Mouse (Mus musculus) heart, postnatal 0 days (tissue): ENCODE measurements at regions not wholly inside any gene's neighbourhood (a gene's known extent, or its start where the extent isn't known, plus 50 kb on each side); places are given as distances from the start of the nearest gene placed in this dataset.

Experiments
- ATAC-seq: fragments of 200-750 bp; cut with Nextera tagmentation; 2 replicates; pipeline ENCODE4 v1.8.0; 2017; ENCODE audit warnings: low read depth, moderate number of reproducible peaks, moderate library complexity; ENCODE audit not compliant: insufficient read depth
- DNase-seq: peaks from one replicate; pipeline ENCODE4 v3.0.0-alpha.2; 2016; ENCODE audit warnings: low spot score
- H3K27ac ChIP-seq: fragments of 300-500 bp; sonication (generic); 2 replicates; pipeline ENCODE4 v1.5.1; 2014; ENCODE audit warnings: low read depth, mild to moderate bottlenecking
- H3K27me3 ChIP-seq: fragments of 300-500 bp; sonication (generic); 2 replicates; pipeline ENCODE4 v1.6.1; 2014; ENCODE audit warnings: low read length, mixed read lengths; ENCODE audit not compliant: control insufficient read depth, insufficient read depth
- H3K36me3 ChIP-seq: fragments of 300-500 bp; sonication (generic); replicated peaks from 2 replicates; pipeline ENCODE4 v1.6.1; 2014; ENCODE audit warnings: low read length, mixed read lengths; ENCODE audit not compliant: control insufficient read depth, insufficient read depth
- H3K4me1 ChIP-seq: fragments of 300-500 bp; sonication (generic); 2 replicates; pipeline ENCODE4 v1.6.1; 2014; ENCODE audit warnings: antibody characterized with exemption; ENCODE audit not compliant: control insufficient read depth, insufficient read depth
- H3K4me2 ChIP-seq: fragments of 300-500 bp; sonication (generic); 2 replicates; pipeline ENCODE4 v1.6.1; 2014; ENCODE audit warnings: low read depth, mild to moderate bottlenecking, low read length, moderate library complexity
- H3K4me3 ChIP-seq: fragments of 300-500 bp; sonication (generic); 2 replicates; pipeline ENCODE4 v1.5.1; 2014; ENCODE audit warnings: low read depth, low read length
- H3K9ac ChIP-seq: fragments of 300-500 bp; sonication (generic); replicated peaks from 2 replicates; pipeline ENCODE4 v1.6.1; 2014; ENCODE audit warnings: low read depth, low read length, mixed read lengths
- H3K9me3 ChIP-seq: fragments of 300-500 bp; sonication (generic); replicated peaks from 2 replicates; pipeline ENCODE4 v1.6.1; 2016; ENCODE audit warnings: low read length; ENCODE audit not compliant: control insufficient read depth
- CTCF ChIP-seq: IDR thresholded peaks from 2 replicates; pipeline ENCODE4 v1.5.1; 2016; ENCODE audit warnings: antibody characterized with exemption, control low read depth, low read depth
- EP300 ChIP-seq: IDR thresholded peaks from 2 replicates; pipeline ENCODE4 v1.6.1; 2016; ENCODE audit warnings: antibody characterized with exemption, low read depth
- WGBS: fragments of 180-500 bp; shearing (Covaris S2); extraction: QIAGEN DNeasy Blood & Tissue Kit; methylation state at CpG from one replicate; pipeline ENCODE4 v1.1.7; 2014; 5-methylcytosine and 5-hydroxymethylcytosine counted together

DNA sequence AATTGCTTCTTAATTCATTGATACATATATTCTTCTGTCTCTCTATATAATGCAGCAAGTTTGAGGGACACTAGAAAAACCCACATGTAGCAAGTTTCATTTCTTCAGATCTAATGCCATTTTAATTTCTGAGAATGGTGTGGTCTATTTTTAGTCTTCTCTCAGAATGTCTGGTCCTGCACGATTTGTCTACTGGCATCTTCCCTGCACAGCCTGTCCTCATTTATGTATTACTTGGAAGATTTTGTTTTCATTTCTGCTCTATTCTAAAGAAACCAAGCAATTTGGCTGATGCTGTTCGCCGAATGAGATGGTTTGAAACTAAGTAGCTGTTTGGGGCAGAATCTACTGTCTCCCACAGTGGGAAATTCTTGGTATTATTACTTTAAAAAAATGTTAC lies 382.3 kb upstream of the N6amt1 start:
- Histone ChIP-seq H3K4me2 (no peak overlapping the region), H3K27me3 (no peaks in the 10 kb centered on the region), H3K9me3 (no peaks in the 10 kb centered on the region), H3K27ac (no peak overlapping the region), H3K36me3 (no peaks in the 10 kb centered on the region), H3K9ac (no peak overlapping the region), H3K4me1 (no peaks in the 10 kb centered on the region), H3K4me3 (no peak overlapping the region)
- WGBS: 63% methylated on average over 3 of the region's 3 CpGs
- TF ChIP-seq CTCF (no peak), EP300 (no peak)
- DNase-seq: no peak
- ATAC-seq: no peak

DNA sequence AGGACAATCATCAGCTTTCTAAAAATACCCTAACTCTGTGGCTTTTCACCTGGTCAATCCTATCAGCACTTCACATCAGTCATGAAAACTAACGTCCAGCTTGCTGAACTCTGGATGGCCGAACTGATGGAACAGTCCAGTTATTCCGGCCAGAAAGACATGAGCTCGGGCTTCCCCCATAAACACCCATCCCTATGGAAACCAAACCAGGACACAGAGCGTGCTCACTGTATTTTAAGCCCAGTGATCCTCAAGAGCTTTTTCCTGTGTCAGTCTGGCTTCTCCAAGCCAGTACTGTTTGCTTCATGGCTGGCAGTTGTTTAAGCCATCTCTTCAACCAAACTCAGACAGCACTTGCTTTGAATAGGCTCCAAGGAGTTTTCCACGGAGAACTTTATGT lies 404.3 kb upstream of the N6amt1 start:
- H3K4me2 ChIP-seq: no peak overlapping the region
- peaks cover 8% of the 10 kb centered on the region; the same call in 1 of the 2 replicates for H3K4me1 ChIP-seq
- H3K36me3 ChIP-seq: no peaks in the 10 kb centered on the region
- DNase-seq (no peak), ATAC-seq (no peak)
- H3K27me3 ChIP-seq: no peaks in the 10 kb centered on the region
- WGBS: 55% methylated on average over 6 of the region's 6 CpGs
- no peak for TF ChIP-seq CTCF
- TF ChIP-seq EP300: no peak
- H3K27ac ChIP-seq: no peak overlapping the region
- H3K9me3 ChIP-seq: no peaks in the 10 kb centered on the region; the same call in 1 of the 2 replicates
- H3K4me3 ChIP-seq: no peak overlapping the region
- no peak overlapping the region for H3K9ac ChIP-seq

DNA sequence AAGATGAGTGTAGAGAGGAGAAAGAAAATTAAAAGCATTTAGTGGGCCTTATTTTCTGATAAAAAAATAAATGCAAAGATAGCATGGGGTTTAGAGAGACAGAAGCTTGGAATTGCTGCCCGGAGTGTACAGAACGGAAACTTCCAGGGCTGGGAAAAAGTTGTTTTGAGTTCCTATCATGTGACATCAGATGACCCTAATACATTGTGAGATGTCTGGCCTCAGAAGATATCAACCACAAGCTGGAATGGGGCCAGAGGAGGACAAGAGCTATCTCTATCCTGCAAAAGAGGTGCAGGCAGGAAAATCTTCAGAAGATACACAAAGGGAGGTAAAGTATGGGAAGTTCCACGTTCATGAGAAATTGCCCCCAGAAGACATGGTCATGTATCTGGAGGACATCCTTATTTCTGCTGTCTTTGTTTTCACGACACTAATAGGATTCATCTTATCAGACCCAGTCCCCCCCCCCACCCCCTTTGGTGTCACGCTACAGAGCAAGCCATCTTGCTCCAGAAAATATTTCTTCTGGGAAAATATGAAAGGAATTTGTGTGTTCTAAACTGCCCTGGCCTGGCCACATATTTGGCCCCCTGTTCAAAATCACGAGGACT lies 408.3 kb upstream of the N6amt1 start:
- Histone ChIP-seq H3K27me3 (no peaks in the 10 kb centered on the region), H3K4me2 (no peak overlapping the region), H3K9ac (no peak overlapping the region), H3K27ac (no peak overlapping the region), H3K36me3 (no peaks in the 10 kb centered on the region), H3K4me1 (peaks cover 8% of the 10 kb centered on the region; the same call in 1 of the 2 replicates), H3K4me3 (no peak overlapping the region), H3K9me3 (no peaks in the 10 kb centered on the region; the same call in 1 of the 2 replicates)
- no peak for TF ChIP-seq CTCF
- no peak for TF ChIP-seq EP300
- ATAC-seq (0 out of 2 replicates have a peak, but pooled peaks have one; percentile 14), DNase-seq (no peak)
- WGBS: 36% methylated on average over 6 of the region's 6 CpGs

DNA sequence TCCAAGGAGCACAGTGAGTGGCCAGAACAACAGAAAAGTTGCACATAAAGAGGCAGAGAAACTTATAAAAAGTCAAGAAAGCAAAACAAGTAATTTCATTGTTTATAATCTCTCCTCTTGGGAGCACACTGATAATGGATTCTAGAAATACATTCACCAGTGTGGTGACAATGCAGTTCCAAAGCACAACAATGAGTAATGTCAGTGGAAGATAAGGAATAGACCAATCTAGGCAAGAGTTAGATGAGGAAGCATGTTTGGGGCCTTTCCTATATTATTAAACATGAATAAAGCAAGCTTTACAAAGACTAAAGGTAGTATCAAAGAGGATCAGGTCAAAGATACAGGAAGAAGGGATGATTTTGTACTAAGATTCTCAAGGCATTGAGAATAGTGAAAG lies 408.9 kb upstream of the N6amt1 start:
- no peak for TF ChIP-seq EP300
- no peak overlapping the region for H3K4me2 ChIP-seq
- H3K9ac ChIP-seq: no peak overlapping the region
- ATAC-seq (no peak), DNase-seq (no peak)
- no peaks in the 10 kb centered on the region; the same call in 1 of the 2 replicates for H3K9me3 ChIP-seq
- no peaks in the 10 kb centered on the region for H3K27me3 ChIP-seq
- no peak overlapping the region for H3K4me3 ChIP-seq
- H3K36me3 ChIP-seq: no peaks in the 10 kb centered on the region
- peaks cover 8% of the 10 kb centered on the region; the same call in 1 of the 2 replicates for H3K4me1 ChIP-seq
- H3K27ac ChIP-seq: no peak overlapping the region

DNA sequence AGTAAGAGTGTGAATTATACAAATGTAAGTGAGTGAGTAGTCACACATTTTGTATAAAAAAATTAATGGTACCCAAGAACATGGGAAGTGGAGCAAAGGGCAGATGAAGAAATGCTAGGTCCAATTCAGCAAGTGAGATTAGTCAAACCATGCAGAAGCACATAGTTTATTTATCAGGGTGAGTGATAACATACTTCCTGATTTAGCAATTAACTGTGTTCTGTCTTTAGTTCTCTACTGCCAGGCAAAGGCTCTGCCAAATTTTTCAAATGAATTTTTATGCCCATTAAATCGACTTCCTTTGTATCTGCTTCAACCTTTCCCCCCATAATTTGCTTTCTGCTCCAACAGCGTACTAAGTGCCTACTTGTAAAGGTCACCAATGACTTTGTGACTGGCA lies 419.0 kb upstream of the N6amt1 start:
- 46% methylated on average over 2 of the region's 2 CpGs for WGBS
- Histone ChIP-seq H3K4me3 (no peak overlapping the region), H3K36me3 (no peaks in the 10 kb centered on the region), H3K27ac (no peak overlapping the region), H3K27me3 (no peaks in the 10 kb centered on the region), H3K9me3 (no peaks in the 10 kb centered on the region), H3K4me2 (no peak overlapping the region), H3K9ac (no peak overlapping the region), H3K4me1 (peaks cover 5% of the 10 kb centered on the region; the same call in 1 of the 2 replicates)
- no peak for DNase-seq
- no peak for ATAC-seq
- TF ChIP-seq CTCF: no peak
- no peak for TF ChIP-seq EP300

DNA sequence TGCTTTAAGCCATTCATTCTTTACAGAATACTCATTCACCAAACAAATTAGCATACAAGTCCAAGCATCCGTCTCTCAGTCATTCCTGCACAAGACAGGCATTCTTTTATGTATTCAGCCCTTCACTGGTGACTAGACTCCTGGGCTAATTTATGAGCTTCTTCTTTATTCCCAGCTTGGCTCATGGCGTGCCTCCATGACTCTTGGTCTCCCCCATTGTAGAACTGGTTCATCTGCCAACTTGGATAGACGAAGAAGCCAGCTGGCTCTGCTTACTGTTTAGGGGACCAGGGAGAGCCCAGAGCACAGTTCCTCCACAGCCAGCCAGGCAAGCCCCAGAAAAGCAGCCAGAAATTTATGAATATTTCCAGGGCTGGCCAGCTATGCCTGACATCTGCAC lies 421.2 kb upstream of the N6amt1 start:
- H3K27ac ChIP-seq: 0 out of 2 replicates have a peak overlapping the region, but pooled peaks have one; percentile 16
- no peak overlapping the region for H3K4me2 ChIP-seq
- WGBS: 78% methylated on average over 3 of the region's 3 CpGs

More for the DNA sequence above, 421.2 kb upstream of the N6amt1 start:
- Histone ChIP-seq H3K9ac (no peak overlapping the region), H3K4me3 (no peak overlapping the region), H3K9me3 (no peaks in the 10 kb centered on the region), H3K4me1 (peaks cover 5% of the 10 kb centered on the region; the same call in 1 of the 2 replicates), H3K36me3 (no peaks in the 10 kb centered on the region), H3K27me3 (no peaks in the 10 kb centered on the region)
- no peak for ATAC-seq
- DNase-seq: no peak
- TF ChIP-seq CTCF: no peak
- TF ChIP-seq EP300: no peak
